Mouse (Mus musculus) embryonic fibroblast, embryonic 13.5 days (primary cell): ENCODE results near the gene Znfx1.

Experiments
- CTCF ChIP-seq: IDR thresholded peaks from 2 replicates; pipeline ENCODE4 v1.5.1; 2011; ENCODE audit warnings: mild to moderate bottlenecking, control low read depth, low read length, moderate library complexity, borderline replicate concordance; ENCODE audit not compliant: insufficient read depth
- POLR2A ChIP-seq: IDR thresholded peaks from 2 replicates; pipeline ENCODE4 v1.6.1; 2011; ENCODE audit warnings: low read depth, mild to moderate bottlenecking, control low read depth, low read length, moderate library complexity

GRCm38 (mm10) chr2:167048223-167048622 is 14.6 kb downstream of the Znfx1 start:
- no peak for TF ChIP-seq CTCF
- no peak for TF ChIP-seq POLR2A
